Comparison of ENCODE assay signal across 29 mouse cellular contexts in the genomic region with DNA sequence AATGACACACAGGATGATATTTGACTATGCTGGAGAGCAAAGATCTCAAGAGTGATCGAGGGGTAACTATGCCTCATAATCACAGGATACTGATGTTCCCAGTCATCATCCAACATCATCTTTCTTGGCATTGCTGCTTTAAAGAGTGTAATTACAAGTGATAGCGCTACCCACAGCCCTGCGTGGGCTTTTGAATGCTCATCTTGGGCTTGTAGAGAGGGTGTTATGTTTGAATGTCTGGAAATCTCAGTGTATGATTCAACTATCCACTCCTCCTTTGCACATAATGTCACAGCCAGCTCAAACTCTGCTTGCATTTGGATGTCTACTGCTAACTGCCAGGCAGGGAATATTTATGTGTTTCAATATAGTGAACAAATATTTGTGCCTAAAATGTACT.
DNase-seq lines count a peak whose midpoint lies in the region; ATAC-seq and TF ChIP-seq lines count a peak whose summit lies in the region.
"Had no signal": no experiment of that assay in that cellular context is flagged by ENCODE, and none has a peak within 500 bp of the region (broad histone marks: within the 10 kb centered on the region; RNA-seq: fewer than 3 reads in every experiment).

No protein-coding gene starts in this region.

- DNase-seq in frontal cortex, adult 2 months (ENCODE audit: extremely low spot score in 1 of 2, low spot score in 1 of 2) = peak; percentile 62
- no peak for DNase-seq in frontal cortex, postnatal 14 days (ENCODE audit: low spot score in 2 of 2)
- DNase-seq in right cerebral cortex, adult 18-20 months = peak; percentile 63
- no peak for DNase-seq in right cerebral cortex, postnatal 10 days (ENCODE audit: low spot score in 2 of 2)
- peak; percentile 49 to 51 for DNase-seq in right cerebral cortex, postnatal 36 days (ENCODE audit: low spot score in 2 of 2)
- no peak for DNase-seq in stomach, postnatal 0 days (ENCODE audit: low spot score)
- no peak for DNase-seq in cerebellum, adult 11-12 months
- DNase-seq: adrenal gland, postnatal 14 days; cerebellum, adult 18-20 months; cerebellum, postnatal 10 days; gastrocnemius, adult 2 months; gastrocnemius, postnatal 36 days; heart, adult 18-20 months; heart, postnatal 4 days; kidney, adult 18-20 months; kidney, postnatal 4 days had no signal

- no peak overlapping the region for H3K4me3 ChIP-seq in embryonic fibroblast, embryonic 13.5 days (ENCODE audit: insufficient read depth, low read length)
- no peak overlapping the region for H3K4me3 ChIP-seq in stomach, postnatal 0 days (ENCODE audit: low read depth, low read length)
- H3K4me3 ChIP-seq: embryonic facial prominence, embryonic 13.5 days; erythroblast, embryonic 14.5 days; gastrocnemius, adult 2 months; hindbrain, embryonic 13.5 days; limb, embryonic 13.5 days; lung, embryonic 15.5 days; midbrain, embryonic 10.5 days; midbrain, embryonic 15.5 days; neural tube, embryonic 12.5 days had no signal

- H3K9me3 ChIP-seq in stomach, postnatal 0 days (ENCODE audit: control insufficient read depth, low read length) = no peaks in the 10 kb centered on the region
- H3K9me3 ChIP-seq: embryonic facial prominence, embryonic 13.5 days; hindbrain, embryonic 13.5 days; limb, embryonic 13.5 days; lung, embryonic 15.5 days; midbrain, embryonic 10.5 days; midbrain, embryonic 15.5 days; neural tube, embryonic 12.5 days had no signal

- no peak overlapping the region for H3K4me2 ChIP-seq in stomach, postnatal 0 days (replicated peaks; ENCODE audit: low read depth)
- H3K4me2 ChIP-seq: embryonic facial prominence, embryonic 13.5 days; heart, embryonic 11.5 days; hindbrain, embryonic 13.5 days; limb, embryonic 13.5 days; liver, embryonic 11.5 days; lung, embryonic 15.5 days; midbrain, embryonic 15.5 days; neural tube, embryonic 12.5 days had no signal

- H3K9ac ChIP-seq in stomach, postnatal 0 days (ENCODE audit: low read length) = no peak overlapping the region
- H3K9ac ChIP-seq: embryonic facial prominence, embryonic 13.5 days; hindbrain, embryonic 13.5 days; limb, embryonic 13.5 days; lung, embryonic 15.5 days; midbrain, embryonic 15.5 days; neural tube, embryonic 12.5 days had no signal

- H3K36me3 ChIP-seq in stomach, postnatal 0 days (ENCODE audit: control insufficient read depth, insufficient read depth, low read length) = no peaks in the 10 kb centered on the region
- H3K36me3 ChIP-seq: embryonic facial prominence, embryonic 13.5 days; hindbrain, embryonic 13.5 days; limb, embryonic 13.5 days; lung, embryonic 15.5 days; midbrain, embryonic 10.5 days; midbrain, embryonic 15.5 days; neural tube, embryonic 12.5 days had no signal

- TF ChIP-seq EP300 in stomach, postnatal 0 days (optimal IDR thresholded peaks at IDR 0.05) = no peak

- H3K27me3 ChIP-seq in stomach, postnatal 0 days (ENCODE audit: control insufficient read depth, insufficient read depth, low read length) = no peaks in the 10 kb centered on the region
- H3K27me3 ChIP-seq: embryonic facial prominence, embryonic 13.5 days; hindbrain, embryonic 13.5 days; limb, embryonic 13.5 days; lung, embryonic 15.5 days; midbrain, embryonic 15.5 days; neural tube, embryonic 12.5 days had no signal

- peak overlapping the region; percentile 26; the same call in 1 of the 2 replicates for H3K27ac ChIP-seq in embryonic fibroblast, embryonic 13.5 days (ENCODE audit: insufficient read depth, low read length)
- no peak overlapping the region for H3K27ac ChIP-seq in stomach, postnatal 0 days (replicated peaks)
- H3K27ac ChIP-seq: embryonic facial prominence, embryonic 13.5 days; gastrocnemius, adult 2 months; hindbrain, embryonic 13.5 days; limb, embryonic 13.5 days; lung, embryonic 15.5 days; midbrain, embryonic 10.5 days; midbrain, embryonic 15.5 days; neural tube, embryonic 12.5 days had no signal

- no peak for TF ChIP-seq POLR2A in embryonic fibroblast, embryonic 13.5 days (IDR thresholded peaks at IDR 0.05; ENCODE audit: low read depth, low read length)

- WGBS in stomach, postnatal 0 days = 86% methylated on average over 3 of the region's 3 CpGs

- ATAC-seq in stomach, postnatal 0 days (ENCODE audit: low FRiP score, low TSS enrichment) = no peak
- ATAC-seq: forebrain, embryonic 16.5 days; inflammation-experienced regulatory T-cells, adult 6 months; midbrain, embryonic 15.5 days had no signal

- TF ChIP-seq CTCF in embryonic fibroblast, embryonic 13.5 days (IDR thresholded peaks at IDR 0.05; ENCODE audit: borderline replicate concordance, insufficient read depth, low read length) = no peak
- no peak for TF ChIP-seq CTCF in stomach, postnatal 0 days (IDR thresholded peaks at IDR 0.05; ENCODE audit: low read depth)

- no peaks in the 10 kb centered on the region; the same call in none of the 2 replicates for H3K4me1 ChIP-seq in embryonic fibroblast, embryonic 13.5 days (ENCODE audit: control insufficient read depth, insufficient read depth, low read length)
- no peaks in the 10 kb centered on the region for H3K4me1 ChIP-seq in stomach, postnatal 0 days (replicated peaks; ENCODE audit: control insufficient read depth, insufficient read depth)
- H3K4me1 ChIP-seq: embryonic facial prominence, embryonic 13.5 days; hindbrain, embryonic 13.5 days; limb, embryonic 13.5 days; lung, embryonic 15.5 days; midbrain, embryonic 10.5 days; midbrain, embryonic 15.5 days; neural tube, embryonic 12.5 days had no signal

Comparison
In these comparisons a context has a peak if more than half of its experiments do, and no peak if none do; other contexts are left out.
1. DNase-seq: peak in frontal cortex, adult 2 months (2 of 2), right cerebral cortex, adult 18-20 months (single experiment) and right cerebral cortex, postnatal 36 days (2 of 2); none in frontal cortex, postnatal 14 days (0 of 2), right cerebral cortex, postnatal 10 days (0 of 2), stomach, postnatal 0 days (single experiment) and cerebellum, adult 11-12 months (single experiment).